Mouse (Mus musculus) thymus, adult 2 months (tissue): ENCODE data around the gene Zfp771. TPM values are rescaled to one million over a fixed set of nuclear protein-coding genes. Genes with fewer than 3 reads are reported as not detected.

Source experiments
- DNase-seq: peaks from one replicate; pipeline ENCODE4 v3.0.0; 2021
- H3K27ac ChIP-seq: fragments of 200-500 bp; 2 replicates; pipeline ENCODE4 v1.5.1; 2012; ENCODE audit warnings: low read length, control low read depth; ENCODE audit not compliant: control insufficient read depth, insufficient read depth
- H3K27me3 ChIP-seq: fragments of 200-500 bp; 2 replicates; pipeline ENCODE4 v1.6.1; 2012; ENCODE audit warnings: mild to moderate bottlenecking, low read length, moderate library complexity, mixed read lengths; ENCODE audit not compliant: control insufficient read depth, insufficient read depth
- H3K36me3 ChIP-seq: fragments of 200-500 bp; 2 replicates; pipeline ENCODE4 v1.6.1; 2012; ENCODE audit warnings: mild to moderate bottlenecking, low read length, moderate library complexity; ENCODE audit not compliant: control insufficient read depth, insufficient read depth
- H3K4me1 ChIP-seq: fragments of 200-500 bp; replicated peaks from 2 replicates; pipeline ENCODE4 v1.6.1; 2012; ENCODE audit warnings: low read length; ENCODE audit not compliant: control insufficient read depth, insufficient read depth
- H3K4me3 ChIP-seq: fragments of 200-500 bp; 2 replicates; pipeline ENCODE4 v1.5.1; 2012; ENCODE audit warnings: mild to moderate bottlenecking, low read length, control low read depth, moderate library complexity; ENCODE audit not compliant: control insufficient read depth, insufficient read depth
- CTCF ChIP-seq: fragments of 200-500 bp; IDR thresholded peaks from 2 replicates; pipeline ENCODE4 v1.5.1; 2012; ENCODE audit warnings: mild to moderate bottlenecking, control low read depth, low read length, moderate library complexity, borderline replicate concordance; ENCODE audit not compliant: control insufficient read depth, poor library complexity, insufficient read depth; ENCODE audit errors: extremely low read depth
- POLR2A ChIP-seq: fragments of 200-500 bp; IDR thresholded peaks from 2 replicates; pipeline ENCODE4 v1.6.1; 2012; ENCODE audit warnings: mild to moderate bottlenecking, low read length, control low read depth, moderate library complexity; ENCODE audit not compliant: control insufficient read depth, poor library complexity, insufficient read depth; ENCODE audit errors: extremely low read depth
- WGBS: fragments of 180-500 bp; shearing (Covaris S2); methylation state at CpG from one replicate; pipeline ENCODE4 v1.1.7; 2018; 5-methylcytosine and 5-hydroxymethylcytosine counted together
- polyA plus RNA-seq: library from polyadenylated mRNA; depleted of rRNA; stranded (reverse); fragments of >200 nt; gene quantifications from 2 replicates; pipeline ENCODE4 v1.2.3, GENCODE M21; 2012

Zfp771 gene
- polyA plus RNA-seq, 1 experiment, result 91.3 TPM

- Histone ChIP-seq H3K4me1 (peaks cover 37% of the 10 kb centered on the region), H3K27me3 (no peaks in the 10 kb centered on the region), H3K4me3 (peak overlapping the region; percentile 81), H3K36me3 (peaks cover 13% of the 10 kb centered on the region), H3K27ac (peak overlapping the region; percentile 12; the same call in 1 of the 2 replicates)
- TF ChIP-seq CTCF, result no peak
- TF ChIP-seq POLR2A, result no peak
- no peak for DNase-seq
- under 1% methylated on average over 53 of the region's 53 CpGs for WGBS
Measured at GRCm38 (mm10) chr7:127207374-127208294, 36.4 kb upstream of the Zfp771 start.

- peak within 1 kb of the TSS; percentile 89 for H3K27ac ChIP-seq
- 2% methylated on average over 35 of the region's 44 CpGs for WGBS
- no peak for TF ChIP-seq CTCF
- no peak for TF ChIP-seq POLR2A
- H3K27me3 ChIP-seq, result no peaks in the 10 kb centered on the region
- H3K4me3 ChIP-seq, result peak within 1 kb of the TSS; percentile 81
- peaks cover 7% of the 10 kb centered on the region for H3K36me3 ChIP-seq
- H3K4me1 ChIP-seq, result peaks cover 40% of the 10 kb centered on the region
- no peak for DNase-seq
Measured at GRCm38 (mm10) chr7:127208295-127208552, 35.9 kb upstream of the Zfp771 start, which contains the start of gene Tbc1d10b. Tbc1d10b (minus strand) TSS chr7:127208468.

GRCm38 (mm10) chr7:127208553-127209438 lies 35.3 kb upstream of the Zfp771 start, which contains the start of gene Mylpf:
Mylpf (plus strand) TSS chr7:127208890.
- DNase-seq, result peak; percentile 93
- Histone ChIP-seq H3K36me3 (peaks cover 2% of the 10 kb centered on the region), H3K4me3 (peak within 1 kb of the TSS; percentile 81), H3K27ac (peak within 1 kb of the TSS; percentile 89), H3K4me1 (peaks cover 44% of the 10 kb centered on the region), H3K27me3 (no peaks in the 10 kb centered on the region)
- under 1% methylated on average over 44 of the region's 44 CpGs for WGBS
- no peak for TF ChIP-seq POLR2A
- TF ChIP-seq CTCF, result peak; percentile 52; the same call in 1 of the 2 replicates

- no peak for TF ChIP-seq CTCF
- TF ChIP-seq POLR2A, result no peak
- Histone ChIP-seq H3K4me1 (peaks cover 52% of the 10 kb centered on the region), H3K4me3 (no peak overlapping the region), H3K27me3 (no peaks in the 10 kb centered on the region), H3K36me3 (peaks cover 11% of the 10 kb centered on the region), H3K27ac (peak overlapping the region; percentile 89)
- DNase-seq, result no peak
- WGBS, result 78% methylated on average over 5 of the region's 5 CpGs
Measured at GRCm38 (mm10) chr7:127209851-127210250, 34.2 kb upstream of the Zfp771 start.

GRCm38 (mm10) chr7:127210266-127210665 lies 33.8 kb upstream of the Zfp771 start:
- Histone ChIP-seq H3K4me3 (no peak overlapping the region), H3K4me1 (peaks cover 52% of the 10 kb centered on the region), H3K36me3 (peaks cover 14% of the 10 kb centered on the region), H3K27me3 (no peaks in the 10 kb centered on the region), H3K27ac (peak overlapping the region; percentile 89)
- DNase-seq, result peak; percentile 44
- 20% methylated on average over 4 of the region's 4 CpGs for WGBS
- no peak for TF ChIP-seq POLR2A
- no peak for TF ChIP-seq CTCF

- no peak overlapping the region for H3K4me3 ChIP-seq
- H3K4me1 ChIP-seq, result peaks cover 57% of the 10 kb centered on the region
- peaks cover 14% of the 10 kb centered on the region for H3K36me3 ChIP-seq
- DNase-seq, result peak; percentile 30
- TF ChIP-seq CTCF (no peak), POLR2A (no peak)
- 15% methylated on average over 5 of the region's 5 CpGs for WGBS
- no peaks in the 10 kb centered on the region for H3K27me3 ChIP-seq
- H3K27ac ChIP-seq, result peak overlapping the region; percentile 72
Measured at GRCm38 (mm10) chr7:127211014-127211745, 32.9 kb upstream of the Zfp771 start.
